Mouse (Mus musculus) MEL (cell line): Measurements from ENCODE around the gene Dlgap1. TPM values are rescaled to one million over a fixed set of nuclear protein-coding genes. Genes with fewer than 3 reads are reported as not detected.

Experiments used
- DNase-seq: peaks from one replicate; pipeline ENCODE4 v3.0.0; 2011; ENCODE audit warnings: low read depth, low spot score
- H3K27ac ChIP-seq: 2 replicates; pipeline ENCODE4 v1.5.1; 2012; ENCODE audit warnings: low read depth, mild to moderate bottlenecking, control low read depth, low read length, moderate library complexity; ENCODE audit not compliant: control insufficient read depth
- H3K27me3 ChIP-seq, 2 experiments: fragments of 150-350 bp in 1 of 2; sonication (generic) in 1 of 2; 2 replicates each; pipeline ENCODE4 v1.6.1; 2012; ENCODE audit warnings: low read length in 2 of 2, mild to moderate bottlenecking in 2 of 2, improper control_type of control experiment in 1 of 2, moderate library complexity in 1 of 2; ENCODE audit not compliant: insufficient read depth in 2 of 2, control insufficient read depth in 1 of 2
- H3K36me3 ChIP-seq, 2 experiments: 2 replicates each; pipeline ENCODE4 v1.6.1; 2012 to 2014; ENCODE audit warnings: low read length in 2 of 2, improper control_type of control experiment in 1 of 2, inconsistent platforms in 1 of 2, mild to moderate bottlenecking in 1 of 2; ENCODE audit not compliant: insufficient read depth in 2 of 2, control insufficient read depth in 1 of 2
- H3K4me1 ChIP-seq, 2 experiments: fragments of 150-350 bp in 1 of 2; sonication (generic) in 1 of 2; 2 replicates each; pipeline ENCODE4 v1.6.1; 2012; ENCODE audit warnings: low read length in 2 of 2, improper control_type of control experiment in 1 of 2, mild to moderate bottlenecking in 1 of 2; ENCODE audit not compliant: insufficient read depth in 2 of 2, control insufficient read depth in 1 of 2
- H3K4me3 ChIP-seq, 2 experiments: fragments of 150-350 bp in 1 of 2; sonication (generic) in 1 of 2; 2 replicates each; pipeline ENCODE4 v1.5.1; 2012; ENCODE audit warnings: low read depth in 2 of 2, low read length in 2 of 2, mild to moderate bottlenecking in 2 of 2, moderate library complexity in 2 of 2, control low read depth in 1 of 2, improper control_type of control experiment in 1 of 2; ENCODE audit not compliant: control insufficient read depth in 1 of 2, insufficient read depth in 1 of 2
- H3K79me2 ChIP-seq: 2 replicates; pipeline ENCODE4 v1.6.1; 2012; ENCODE audit warnings: mild to moderate bottlenecking, low read length, moderate library complexity; ENCODE audit not compliant: control insufficient read depth, poor library complexity, insufficient read depth
- H3K9ac ChIP-seq: 2 replicates; pipeline ENCODE4 v1.6.1; 2012; ENCODE audit warnings: low read depth, mild to moderate bottlenecking, control low read depth, low read length, moderate library complexity; ENCODE audit not compliant: control insufficient read depth, poor library complexity, severe bottlenecking
- H3K9me3 ChIP-seq: fragments of 150-350 bp; sonication (generic); replicated peaks from 2 replicates; pipeline ENCODE4 v1.6.1; 2012; ENCODE audit warnings: mild to moderate bottlenecking, low read length, improper control_type of control experiment, moderate library complexity; ENCODE audit not compliant: insufficient read depth
- CHD1 ChIP-seq: IDR thresholded peaks from 2 replicates; pipeline ENCODE4 v1.6.1; 2012; ENCODE audit warnings: low read depth, mild to moderate bottlenecking, inconsistent platforms, low read length, improper control_type of control experiment
- CHD2 ChIP-seq: IDR thresholded peaks from 2 replicates; pipeline ENCODE4 v1.6.1; 2011; ENCODE audit warnings: low read length, improper control_type of control experiment
- CTCF ChIP-seq, 3 experiments: IDR thresholded peaks in 2 of 3; conservative IDR thresholded peaks in 1 of 3; 2 replicates each; pipeline ENCODE4 v1.5.1; 2011 to 2012; ENCODE audit warnings: low read length in 3 of 3, low read depth in 2 of 3, mild to moderate bottlenecking in 2 of 3, improper control_type of control experiment in 1 of 3, inconsistent platforms in 1 of 3, mixed read lengths in 1 of 3, moderate library complexity in 1 of 3; ENCODE audit not compliant: control insufficient read depth in 1 of 3, insufficient read depth in 1 of 3, poor library complexity in 1 of 3, severe bottlenecking in 1 of 3
- EP300 ChIP-seq, 2 experiments: IDR thresholded peaks; 2 replicates each; pipeline ENCODE4 v1.6.1; 2011; ENCODE audit warnings: improper control_type of control experiment in 2 of 2, low read length in 2 of 2, low read depth in 1 of 2, mild to moderate bottlenecking in 1 of 2
- ETS1 ChIP-seq: IDR thresholded peaks from 2 replicates; pipeline ENCODE4 v1.6.1; 2012; ENCODE audit warnings: low read depth, mild to moderate bottlenecking, inconsistent platforms, low read length, improper control_type of control experiment, moderate library complexity
- GABPA ChIP-seq: IDR thresholded peaks from 2 replicates; pipeline ENCODE4 v1.6.1; 2012; ENCODE audit warnings: low read depth, mild to moderate bottlenecking, inconsistent platforms, low read length, improper control_type of control experiment, moderate library complexity
- GATA1 ChIP-seq: IDR thresholded peaks from 2 replicates; pipeline ENCODE4 v1.6.1; 2011; ENCODE audit warnings: low read depth, low read length, improper control_type of control experiment
- HCFC1 ChIP-seq: IDR thresholded peaks from 2 replicates; pipeline ENCODE4 v1.6.1; 2012; ENCODE audit warnings: low read depth, mild to moderate bottlenecking, inconsistent platforms, low read length, improper control_type of control experiment, moderate library complexity
- JUND ChIP-seq: IDR thresholded peaks from 2 replicates; pipeline ENCODE4 v1.6.1; 2011; ENCODE audit warnings: low read depth, mild to moderate bottlenecking, improper control_type of control experiment, low read length
- KAT2A ChIP-seq: conservative IDR thresholded peaks from 2 replicates; pipeline ENCODE4 v1.6.1; 2012; ENCODE audit warnings: low read depth, low read length, improper control_type of control experiment, inconsistent platforms
- MAFK ChIP-seq: IDR thresholded peaks from 2 replicates; pipeline ENCODE4 v1.6.1; 2011; ENCODE audit warnings: low read depth, mild to moderate bottlenecking, low read length, improper control_type of control experiment, borderline replicate concordance
- MAX ChIP-seq: IDR thresholded peaks from 2 replicates; pipeline ENCODE4 v1.6.1; 2011; ENCODE audit warnings: low read length, improper control_type of control experiment
- MAZ ChIP-seq: IDR thresholded peaks from 2 replicates; pipeline ENCODE4 v1.6.1; 2012; ENCODE audit warnings: low read depth, mild to moderate bottlenecking, inconsistent platforms, low read length, improper control_type of control experiment
- MEF2A ChIP-seq: IDR thresholded peaks from 2 replicates; pipeline ENCODE4 v1.6.1; 2014; ENCODE audit warnings: low read depth, mild to moderate bottlenecking, inconsistent platforms, low read length, improper control_type of control experiment; ENCODE audit not compliant: poor library complexity, insufficient replicate concordance, severe bottlenecking; ENCODE audit errors: extremely low read depth
- MYB ChIP-seq: IDR thresholded peaks from 2 replicates; pipeline ENCODE4 v1.6.1; 2011; ENCODE audit warnings: mild to moderate bottlenecking, low read depth, low read length, improper control_type of control experiment
- MYC ChIP-seq: IDR thresholded peaks from 2 replicates; pipeline ENCODE4 v1.6.1; 2011; ENCODE audit warnings: low read depth, mild to moderate bottlenecking, low read length, improper control_type of control experiment, moderate library complexity
- NELFE ChIP-seq: IDR thresholded peaks from 2 replicates; pipeline ENCODE4 v1.6.1; 2011; ENCODE audit warnings: low read depth, low read length, improper control_type of control experiment
- POLR2A ChIP-seq, 2 experiments: IDR thresholded peaks; 2 replicates each; pipeline ENCODE4 v1.6.1; 2011 to 2012; ENCODE audit warnings: low read length in 2 of 2, mild to moderate bottlenecking in 2 of 2, control low read depth in 1 of 2, improper control_type of control experiment in 1 of 2, low read depth in 1 of 2, moderate library complexity in 1 of 2; ENCODE audit not compliant: control insufficient read depth in 1 of 2, insufficient read depth in 1 of 2, poor library complexity in 1 of 2
- POLR2AphosphoS2 ChIP-seq: IDR thresholded peaks from 2 replicates; pipeline ENCODE4 v1.6.1; 2011; ENCODE audit warnings: low read length, improper control_type of control experiment
- POLR2AphosphoS5 ChIP-seq: IDR thresholded peaks from 2 replicates; pipeline ENCODE4 v1.6.1; 2012; ENCODE audit warnings: low read depth, borderline replicate concordance, mild to moderate bottlenecking, inconsistent platforms, low read length, moderate library complexity, mixed read lengths
- RAD21 ChIP-seq: IDR thresholded peaks from 2 replicates; pipeline ENCODE4 v1.6.1; 2011; ENCODE audit warnings: mild to moderate bottlenecking, low read depth, low read length, improper control_type of control experiment
- RCOR1 ChIP-seq: IDR thresholded peaks from 2 replicates; pipeline ENCODE4 v1.6.1; 2012; ENCODE audit warnings: low read depth, mild to moderate bottlenecking, inconsistent platforms, low read length, improper control_type of control experiment
- SIN3A ChIP-seq: IDR thresholded peaks from 2 replicates; pipeline ENCODE4 v1.6.1; 2012; ENCODE audit warnings: low read length, improper control_type of control experiment, inconsistent platforms
- SMC3 ChIP-seq: IDR thresholded peaks from 2 replicates; pipeline ENCODE4 v1.6.1; 2011; ENCODE audit warnings: low read depth, low read length, improper control_type of control experiment
- TAL1 ChIP-seq: IDR thresholded peaks from 2 replicates; pipeline ENCODE4 v1.6.1; 2012; ENCODE audit warnings: mild to moderate bottlenecking, inconsistent platforms, low read length, moderate library complexity, mixed read lengths
- UBTF ChIP-seq: IDR thresholded peaks from 2 replicates; pipeline ENCODE4 v1.6.1; 2012; ENCODE audit warnings: low read depth, mild to moderate bottlenecking, inconsistent platforms, low read length, improper control_type of control experiment, moderate library complexity, borderline replicate concordance; ENCODE audit not compliant: insufficient read depth
- USF1 ChIP-seq: IDR thresholded peaks from 2 replicates; pipeline ENCODE4 v1.6.1; 2014; ENCODE audit warnings: low read depth, mild to moderate bottlenecking, inconsistent platforms, low read length, improper control_type of control experiment, moderate library complexity
- ZC3H11A ChIP-seq: IDR thresholded peaks from 2 replicates; pipeline ENCODE4 v1.6.1; 2012; ENCODE audit warnings: low read depth, mild to moderate bottlenecking, inconsistent platforms, low read length, improper control_type of control experiment
- ZKSCAN1 ChIP-seq: IDR thresholded peaks from 2 replicates; pipeline ENCODE4 v1.6.1; 2012; ENCODE audit warnings: low read depth, mild to moderate bottlenecking, inconsistent platforms, low read length, improper control_type of control experiment, moderate library complexity
- ZMIZ1 ChIP-seq: IDR thresholded peaks from 2 replicates; pipeline ENCODE4 v1.6.1; 2012; ENCODE audit warnings: low read depth, mild to moderate bottlenecking, inconsistent platforms, low read length, improper control_type of control experiment, moderate library complexity
- polyA plus RNA-seq, 2 experiments: library from polyadenylated mRNA; stranded (reverse) in 1 of 2; unstranded in 1 of 2; fragments of >175 nt in 1 of 2; fragments of >200 nt in 1 of 2; gene quantifications; 2 replicates each; pipeline versions ENCODE4 v1.2.1 to v1.2.4; 2012; ENCODE audit warnings: low replicate concordance in 2 of 2, low read depth in 1 of 2; ENCODE audit not compliant: insufficient read length in 2 of 2, insufficient read depth in 1 of 2, missing spikeins in 1 of 2
- total RNA-seq: library from RNA; depleted of rRNA; stranded (reverse); fragments of 300-350 nt; gene quantifications from 2 replicates; pipeline ENCODE4 v1.2.3, GENCODE M21; 2012

The Dlgap1 gene
- total and polyA plus RNA-seq, 3 experiments: 0.06 TPM; not detected in 2

DNA sequence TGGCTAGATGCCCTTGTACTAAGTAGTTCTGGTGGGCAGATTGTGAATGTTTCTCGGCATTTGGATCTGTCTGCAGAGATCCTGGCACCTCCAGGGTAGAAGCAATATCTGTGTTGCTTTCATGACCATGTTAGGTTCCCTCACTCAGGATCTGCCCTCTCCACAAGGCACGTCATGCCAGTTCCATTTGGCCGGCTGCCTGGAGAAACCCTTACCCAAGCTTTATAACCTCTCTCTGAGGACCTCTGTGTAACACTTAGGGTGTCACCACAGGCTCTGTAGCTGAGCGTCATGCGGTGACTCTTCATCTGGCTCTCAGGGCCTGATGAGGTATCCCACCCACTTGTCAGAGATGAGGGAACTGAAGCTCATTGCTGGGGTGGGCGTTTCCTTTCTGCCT lies 353.1 kb downstream of the Dlgap1 start:
- H3K4me3 ChIP-seq: no peak overlapping the region
- TF ChIP-seq ZKSCAN1 (no peak), MYC (no peak), CHD1 (no peak), TAL1 (no peak), RCOR1 (no peak), JUND (no peak), GATA1 (no peak), RAD21 (no peak), UBTF (no peak), ETS1 (no peak), POLR2A (IDR thresholded peaks at IDR 0.05; ENCODE audit: control insufficient read depth in 1 of 2, insufficient read depth in 1 of 2, low read depth in 1 of 2, low read length in 2 of 2, poor library complexity in 1 of 2) (no peak), MAFK (no peak), MYB (no peak), SMC3 (no peak), ZMIZ1 (no peak), CTCF (IDR thresholded peaks at IDR 0.05 in 2 of 3, conservative IDR thresholded peaks at IDR 0.05 in 1 of 3; ENCODE audit: control insufficient read depth in 1 of 3, insufficient read depth in 1 of 3, low read depth in 2 of 3, low read length in 3 of 3, poor library complexity in 1 of 3, severe bottlenecking in 1 of 3) (no peak), USF1 (no peak)
- no peak overlapping the region for H3K9ac ChIP-seq
- no peaks in the 10 kb centered on the region for H3K4me1 ChIP-seq
- no peaks in the 10 kb centered on the region for H3K9me3 ChIP-seq
- H3K36me3 ChIP-seq: no peaks in the 10 kb centered on the region
- H3K79me2 ChIP-seq: no peaks in the 10 kb centered on the region
- no peak overlapping the region for H3K27ac ChIP-seq
- H3K27me3 ChIP-seq: no peaks in the 10 kb centered on the region
- DNase-seq: no peak

DNA sequence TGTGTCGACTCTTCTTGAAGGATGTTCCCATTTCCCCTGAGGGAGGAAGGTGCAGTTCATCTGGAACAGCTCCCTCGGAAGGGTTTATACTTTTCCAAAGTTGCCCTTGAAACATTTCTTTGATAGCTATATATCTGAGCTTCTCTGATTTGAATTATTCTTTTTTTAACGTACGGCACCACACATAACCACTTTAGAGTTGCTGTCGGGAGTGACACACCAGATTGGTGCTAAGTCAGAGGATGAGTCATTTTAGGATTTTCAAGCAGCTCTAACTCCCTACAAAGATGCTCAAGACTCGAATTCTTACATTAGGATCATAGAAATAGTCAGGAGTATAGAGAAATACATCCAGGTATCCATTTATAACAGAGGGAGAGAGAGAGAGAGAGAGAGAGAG lies 364.6 kb downstream of the Dlgap1 start:
- H3K27ac ChIP-seq: no peak overlapping the region
- H3K9me3 ChIP-seq: no peaks in the 10 kb centered on the region
- no peak overlapping the region for H3K4me3 ChIP-seq
- H3K9ac ChIP-seq: no peak overlapping the region
- no peaks in the 10 kb centered on the region for H3K27me3 ChIP-seq
- H3K36me3 ChIP-seq: no peaks in the 10 kb centered on the region
- TF ChIP-seq GABPA (no peak), SIN3A (no peak), SMC3 (no peak), TAL1 (no peak), NELFE (no peak), CHD1 (no peak), KAT2A (no peak), MAFK (no peak), MAZ (no peak), POLR2A (IDR thresholded peaks at IDR 0.05; ENCODE audit: control insufficient read depth in 1 of 2, insufficient read depth in 1 of 2, low read depth in 1 of 2, low read length in 2 of 2, poor library complexity in 1 of 2) (no peak), MAX (no peak), ZC3H11A (no peak), POLR2AphosphoS2 (no peak), MEF2A (no peak), EP300 (IDR thresholded peaks at IDR 0.05; ENCODE audit: low read depth in 1 of 2, low read length in 2 of 2) (no peak), CHD2 (no peak), MYB (no peak), HCFC1 (no peak), POLR2AphosphoS5 (no peak), ZKSCAN1 (no peak)
- TF ChIP-seq, all 39 proteins: peak for 0
- no peak for DNase-seq
- Histone ChIP-seq H3K4me1 (no peaks in the 10 kb centered on the region), H3K79me2 (no peaks in the 10 kb centered on the region)
